Mouse (Mus musculus) CH12.LX (cell line): ENCODE results near the gene Adora1. TPM values are rescaled to one million over a fixed set of nuclear protein-coding genes. Genes with fewer than 3 reads are reported as not detected.

Experiments used
- DNase-seq: peaks from one replicate; pipeline ENCODE4 v3.0.0-alpha.2; 2013; ENCODE audit errors: extremely low read depth
- H3K27ac ChIP-seq: 2 replicates; pipeline ENCODE4 v1.5.1; 2012; ENCODE audit warnings: low read depth, mild to moderate bottlenecking, control low read depth, moderate library complexity; ENCODE audit not compliant: insufficient read depth
- H3K27me3 ChIP-seq: replicated peaks from 2 replicates; pipeline ENCODE3; 2012; ENCODE audit warnings: inconsistent platforms
- H3K36me3 ChIP-seq, 2 experiments: replicated peaks in 1 of 2; 2 replicates each; pipeline versions ENCODE3 to v1.6.1; 2012; ENCODE audit warnings: inconsistent platforms in 1 of 2, low read length in 1 of 2, mild to moderate bottlenecking in 1 of 2, mixed read lengths in 1 of 2, moderate library complexity in 1 of 2; ENCODE audit not compliant: control insufficient read depth in 1 of 2, insufficient read depth in 1 of 2
- H3K4me1 ChIP-seq, 2 experiments: 2 replicates each; pipeline ENCODE4 v1.6.1; 2012; ENCODE audit warnings: inconsistent platforms in 1 of 2, moderate library complexity in 1 of 2; ENCODE audit not compliant: insufficient read depth in 2 of 2, control insufficient read depth in 1 of 2
- H3K4me2 ChIP-seq: 2 replicates; pipeline ENCODE4 v1.6.1; 2012; ENCODE audit warnings: low read depth, mild to moderate bottlenecking, control low read depth; ENCODE audit not compliant: poor library complexity, insufficient read depth, severe bottlenecking
- H3K4me3 ChIP-seq, 3 experiments: fragments of 150-350 bp in 1 of 3; sonication (generic) in 1 of 3; replicated peaks in 1 of 3; 2 replicates each; pipeline versions ENCODE3 to v1.5.1; 2011 to 2012; ENCODE audit warnings: low read depth in 2 of 3, low read length in 2 of 3, mild to moderate bottlenecking in 2 of 3, moderate library complexity in 2 of 3, control low read depth in 1 of 3, improper control_type of control experiment in 1 of 3, inconsistent platforms in 1 of 3, mixed read lengths in 1 of 3; ENCODE audit not compliant: poor library complexity in 1 of 3
- H3K79me2 ChIP-seq: replicated peaks from 2 replicates; pipeline ENCODE4 v1.6.1; 2012; ENCODE audit warnings: mild to moderate bottlenecking, moderate library complexity; ENCODE audit not compliant: control insufficient read depth, poor library complexity, insufficient read depth, severe bottlenecking; ENCODE audit errors: extremely low read depth
- H3K9ac ChIP-seq: 2 replicates; pipeline ENCODE4 v1.6.1; 2012; ENCODE audit warnings: low read depth, mild to moderate bottlenecking, control low read depth, moderate library complexity; ENCODE audit not compliant: insufficient read depth
- H3K9me3 ChIP-seq: replicated peaks from 2 replicates; pipeline ENCODE3; 2012; ENCODE audit warnings: low read length, inconsistent platforms, mixed read lengths
- BHLHE40 ChIP-seq: IDR thresholded peaks from 2 replicates; pipeline ENCODE4 v1.6.1; 2011; ENCODE audit warnings: mild to moderate bottlenecking, low read depth, low read length, improper control_type of control experiment
- CHD1 ChIP-seq: IDR thresholded peaks from 2 replicates; pipeline ENCODE4 v1.6.1; 2012; ENCODE audit warnings: low read depth, low read length, improper control_type of control experiment, inconsistent platforms
- CHD2 ChIP-seq: IDR thresholded peaks from 2 replicates; pipeline ENCODE4 v1.6.1; 2011; ENCODE audit warnings: low read length, improper control_type of control experiment
- E2F4 ChIP-seq: IDR thresholded peaks from 2 replicates; pipeline ENCODE4 v1.6.1; 2011; ENCODE audit warnings: low read depth, low read length, improper control_type of control experiment; ENCODE audit not compliant: insufficient replicate concordance
- ELF1 ChIP-seq: IDR thresholded peaks from 2 replicates; pipeline ENCODE4 v1.6.1; 2014; ENCODE audit warnings: low read depth, mild to moderate bottlenecking, inconsistent platforms, low read length, improper control_type of control experiment
- EP300 ChIP-seq: IDR thresholded peaks from 2 replicates; pipeline ENCODE4 v1.6.1; 2011; ENCODE audit warnings: low read length, improper control_type of control experiment
- ETS1 ChIP-seq: conservative IDR thresholded peaks from 2 replicates; pipeline ENCODE4 v1.6.1; 2012; ENCODE audit warnings: low read depth, mild to moderate bottlenecking, inconsistent platforms, low read length, improper control_type of control experiment, moderate library complexity
- HCFC1 ChIP-seq: IDR thresholded peaks from 2 replicates; pipeline ENCODE4 v1.6.1; 2012; ENCODE audit warnings: low read depth, mild to moderate bottlenecking, inconsistent platforms, low read length, improper control_type of control experiment
- IRF4 ChIP-seq: IDR thresholded peaks from 2 replicates; pipeline ENCODE4 v1.6.1; 2014; ENCODE audit warnings: low read depth, mild to moderate bottlenecking, inconsistent platforms, low read length, improper control_type of control experiment
- JUN ChIP-seq: IDR thresholded peaks from 2 replicates; pipeline ENCODE4 v1.6.1; 2011; ENCODE audit warnings: low read depth, mild to moderate bottlenecking, low read length, improper control_type of control experiment, moderate library complexity; ENCODE audit not compliant: insufficient read depth
- JUND ChIP-seq: conservative IDR thresholded peaks from 2 replicates; pipeline ENCODE4 v1.6.1; 2011; ENCODE audit warnings: low read depth, low read length, improper control_type of control experiment
- MAFK ChIP-seq: IDR thresholded peaks from 2 replicates; pipeline ENCODE4 v1.6.1; 2011; ENCODE audit warnings: low read length, improper control_type of control experiment; ENCODE audit not compliant: insufficient replicate concordance
- NRF1 ChIP-seq: IDR thresholded peaks from 2 replicates; pipeline ENCODE4 v1.6.1; 2014; ENCODE audit warnings: low read depth, mild to moderate bottlenecking, inconsistent platforms, low read length, improper control_type of control experiment, moderate library complexity
- PAX5 ChIP-seq: IDR thresholded peaks from 2 replicates; pipeline ENCODE4 v1.6.1; 2012; ENCODE audit warnings: low read length, inconsistent platforms, mixed read lengths
- RAD21 ChIP-seq: IDR thresholded peaks from 2 replicates; pipeline ENCODE4 v1.6.1; 2011; ENCODE audit warnings: low read depth, mild to moderate bottlenecking, low read length, improper control_type of control experiment, moderate library complexity
- RCOR1 ChIP-seq: conservative IDR thresholded peaks from 2 replicates; pipeline ENCODE4 v1.6.1; 2012; ENCODE audit warnings: low read depth, mild to moderate bottlenecking, inconsistent platforms, low read length, improper control_type of control experiment
- SMC3 ChIP-seq: IDR thresholded peaks from 2 replicates; pipeline ENCODE4 v1.6.1; 2011; ENCODE audit warnings: low read depth, low read length, improper control_type of control experiment
- UBTF ChIP-seq: IDR thresholded peaks from 2 replicates; pipeline ENCODE4 v1.6.1; 2012; ENCODE audit warnings: low read depth, mild to moderate bottlenecking, inconsistent platforms, low read length, improper control_type of control experiment, moderate library complexity
- USF1 ChIP-seq: IDR thresholded peaks from 2 replicates; pipeline ENCODE4 v1.6.1; 2014; ENCODE audit warnings: low read depth, mild to moderate bottlenecking, inconsistent platforms, low read length, improper control_type of control experiment
- ZKSCAN1 ChIP-seq: IDR thresholded peaks from 2 replicates; pipeline ENCODE4 v1.6.1; 2012; ENCODE audit warnings: low read depth, inconsistent platforms, low read length, improper control_type of control experiment, borderline replicate concordance
- ZMIZ1 ChIP-seq: IDR thresholded peaks from 2 replicates; pipeline ENCODE4 v1.6.1; 2012; ENCODE audit warnings: low read depth, mild to moderate bottlenecking, inconsistent platforms, low read length, improper control_type of control experiment
- dilution Hi-C: fragments of 300-500 bp; cut with MboI; formaldehyde crosslinking; loops from 2 replicates; pipeline ENCODE4 v1.14.3; 2020; ENCODE audit warnings: low sequenced_read_pairs; ENCODE audit not compliant: extremely low pct_unique_long_range_greater_than_20kb, extremely low pct_ligation_motif_present
- in situ Hi-C: fragments of 300-500 bp; cut with MboI; formaldehyde crosslinking; loops from 3 replicates; pipeline ENCODE4 v1.14.3; 2019; ENCODE audit warnings: low sequenced_read_pairs, low pct_ligation_motif_present, low pct_unique_long_range_greater_than_20kb, mixed read lengths
- polyA plus RNA-seq: library from polyadenylated mRNA; unstranded; fragments of >175 nt; gene quantifications from 2 replicates; pipeline ENCODE4 v1.2.1, GENCODE M21; 2012; ENCODE audit warnings: low read depth; ENCODE audit not compliant: insufficient read length
- total RNA-seq, 2 experiments: library from RNA; depleted of rRNA; stranded (reverse); fragments of 300-350 nt in 1 of 2; fragments of >200 nt in 1 of 2; gene quantifications; 2 replicates each; pipeline ENCODE4 v1.2.3; 2012 to 2014

Adora1 gene
- total and polyA plus RNA-seq, 3 experiments, result 0.20 TPM; not detected in 2

- Histone ChIP-seq H3K27me3 (peaks cover 3% of the 10 kb centered on the region), H3K79me2 (no peaks in the 10 kb centered on the region), H3K4me3 (no peak overlapping the region), H3K4me1 (peaks cover 14 to 25% of the 10 kb centered on the region in 2 experiments), H3K36me3 (no peaks in the 10 kb centered on the region), H3K27ac (no peak overlapping the region), H3K9ac (no peak overlapping the region), H3K9me3 (no peaks in the 10 kb centered on the region), H3K4me2 (no peak overlapping the region)
- no peak for DNase-seq
- in situ Hi-C loops (no loop called here), dilution Hi-C loops (no loop called here)
- TF ChIP-seq SMC3, result no peak
- no peak for TF ChIP-seq E2F4
- no peak for TF ChIP-seq ZKSCAN1
- no peak for TF ChIP-seq ETS1
- TF ChIP-seq MAFK, result no peak
- no peak for TF ChIP-seq ZMIZ1
- no peak for TF ChIP-seq USF1
- no peak for TF ChIP-seq CHD1
- no peak for TF ChIP-seq CHD2
- TF ChIP-seq UBTF, result no peak
- no peak for TF ChIP-seq JUND
- no peak for TF ChIP-seq BHLHE40
- TF ChIP-seq EP300, result no peak
- no peak for TF ChIP-seq HCFC1
- no peak for TF ChIP-seq RAD21
- no peak for TF ChIP-seq PAX5
- TF ChIP-seq IRF4, result no peak
- TF ChIP-seq ELF1, result no peak
- TF ChIP-seq RCOR1, result no peak
These were observed 9.9 kb downstream of the Adora1 start for GRCm38 (mm10) chr1:134225375-134225774.

GRCm38 (mm10) chr1:134224649-134225227, 10.5 kb downstream of the Adora1 start:
- Histone ChIP-seq H3K4me1 (peaks cover 14 to 23% of the 10 kb centered on the region in 2 experiments), H3K9me3 (no peaks in the 10 kb centered on the region), H3K9ac (no peak overlapping the region), H3K36me3 (no peaks in the 10 kb centered on the region), H3K4me2 (no peak overlapping the region), H3K27me3 (peaks cover 3% of the 10 kb centered on the region), H3K79me2 (no peaks in the 10 kb centered on the region), H3K4me3 (no peak overlapping the region), H3K27ac (no peak overlapping the region)
- dilution Hi-C loops, result no loop called here
- DNase-seq, result no peak
- in situ Hi-C loops, result no loop called here
- TF ChIP-seq JUN (no peak), BHLHE40 (no peak), CHD1 (no peak), NRF1 (no peak)
